Mouse (Mus musculus): ENCODE results near the gene Ttc39b.

GRCm38 (mm10) chr4:83305099-83305498 is 19.0 kb downstream of the Ttc39b start:
- no peak for TF ChIP-seq CTCF (IDR thresholded peaks at IDR 0.05; ENCODE audit: low read depth)
- TF ChIP-seq EP300 (optimal IDR thresholded peaks at IDR 0.05) = no peak

Measured in stomach, postnatal 0 days (tissue).